Mouse (Mus musculus): ENCODE measurements around the gene Eef1g. TPM values are rescaled to one million over a fixed set of nuclear protein-coding genes. Genes with fewer than 3 reads are reported as not detected.

The Eef1g gene
- total RNA-seq (2021) = 100 to 1,000 TPM; 241 to 256 TPM

DNA sequence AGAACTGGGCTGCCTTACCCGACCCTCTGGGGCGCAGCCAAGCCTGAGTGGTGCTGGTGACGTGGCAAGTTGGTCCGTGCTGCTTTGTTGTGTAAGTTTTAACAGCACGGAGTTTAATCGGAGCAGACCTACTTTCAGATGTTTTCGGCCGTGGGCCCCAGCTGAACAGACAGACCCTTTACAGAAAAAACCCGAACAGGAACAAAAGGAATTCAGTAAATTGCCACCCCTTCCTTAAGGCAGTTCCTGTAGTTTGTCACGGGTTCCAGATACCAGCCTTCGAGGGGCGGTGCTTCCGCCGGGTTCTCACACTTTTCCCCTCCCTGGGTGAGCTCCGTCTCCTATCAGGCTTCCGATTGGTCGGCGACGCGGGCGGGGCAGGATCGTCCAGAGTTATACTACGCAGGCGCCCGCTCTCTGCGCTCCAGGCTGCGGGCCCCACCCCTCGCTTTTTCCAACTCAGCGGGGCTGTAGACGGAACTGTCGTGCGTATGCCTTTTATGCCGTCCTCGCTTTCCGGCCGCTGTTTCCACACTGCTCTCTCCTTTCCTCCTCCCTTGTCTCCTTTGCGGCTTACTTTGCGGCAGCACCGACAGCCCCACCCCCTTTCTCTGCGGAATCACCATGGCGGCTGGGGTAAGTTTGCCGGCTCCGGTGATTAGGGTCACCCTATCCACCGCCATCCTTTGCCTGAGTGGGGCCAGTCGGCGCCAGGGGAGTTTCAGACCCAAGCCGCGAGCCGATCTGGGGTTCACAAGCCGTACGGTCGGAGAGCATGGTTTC lies at the start of gene Eef1g:
TSS of gene Eef1g (plus strand) at position 452 of the 783 bp plus-strand sequence.
- DNase-seq (ENCODE audit: low spot score) = peak; percentile 100
- intact Hi-C loops (cut with DNase I) = loop anchor here (2.0 kb wide), 1 partner anchor 68 kb away; the partner anchor contains the start of gene Ganab

DNA sequence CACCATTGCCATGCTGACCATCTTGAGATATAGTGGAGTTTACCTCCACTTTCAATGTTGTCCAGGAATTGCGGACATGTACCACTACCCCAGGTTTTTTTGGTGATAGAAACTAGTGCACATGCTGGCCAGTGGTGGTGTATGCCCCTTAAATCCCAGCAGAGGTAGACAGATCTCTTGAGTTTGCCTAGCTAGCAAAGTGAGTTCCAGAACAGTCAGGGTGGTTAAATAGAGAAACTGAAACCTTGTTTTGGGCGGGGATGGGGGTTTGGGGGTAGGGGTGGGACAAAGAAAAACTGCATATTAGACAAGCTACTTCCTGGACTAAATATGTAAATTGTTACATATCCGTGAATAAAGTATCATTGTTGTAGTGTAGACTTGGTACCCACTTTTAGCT lies 47.8 kb upstream of the Eef1g start:
- intact Hi-C loops (cut with DNase I) = loop anchor here (5.0 kb wide), 1 partner anchor 43 kb away; no protein-coding TSS in a partner anchor
- no peak for DNase-seq (ENCODE audit: low spot score)

- no peak for DNase-seq (ENCODE audit: low spot score)
- intact Hi-C loops (cut with DNase I) = loop anchor here (2.0 to 5.0 kb wide), 2 partner anchors 21 to 43 kb away; partner anchors contain the start of gene Mta2
These were observed 47.2 kb upstream of the Eef1g start for GRCm38 (mm10) chr19:8919684-8920072.

GRCm38 (mm10) chr19:8920073-8920736 lies 46.6 kb upstream of the Eef1g start, which contains the start of gene B3gat3:
B3gat3 (plus strand) TSS chr19:8920374.
- peak; percentile 94 for DNase-seq (ENCODE audit: low spot score)
- intact Hi-C loops (cut with DNase I) = loop anchor here (2.0 kb wide), 1 partner anchor 21 kb away; the partner anchor contains the start of gene Mta2

DNA sequence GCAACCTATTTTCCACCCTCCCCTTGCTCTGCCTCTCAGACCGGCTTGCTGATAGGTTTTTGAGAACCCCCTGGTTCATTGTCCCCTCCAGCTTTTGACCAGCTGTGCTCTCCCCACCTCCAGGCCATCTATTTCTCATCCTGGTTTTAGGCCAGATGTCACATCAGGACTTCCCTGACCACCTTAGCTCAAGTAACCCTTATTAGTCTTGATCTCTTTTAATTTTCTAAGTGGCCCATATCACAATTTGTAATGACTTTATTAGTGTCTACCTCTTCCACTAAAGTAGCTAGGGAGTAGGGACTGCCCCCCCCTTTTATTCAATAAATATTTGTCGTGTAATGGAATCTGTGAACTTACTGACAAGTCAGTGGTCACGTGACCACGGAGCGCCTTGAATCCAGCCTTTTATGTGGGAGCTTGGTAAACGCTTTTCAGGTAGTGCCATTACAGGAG lies 46.0 kb upstream of the Eef1g start:
- intact Hi-C loops (cut with DNase I) = loop anchor here (2.0 kb wide), 1 partner anchor 20 kb away; the partner anchor contains the start of gene Mta2
- DNase-seq (ENCODE audit: low spot score) = no peak

DNA sequence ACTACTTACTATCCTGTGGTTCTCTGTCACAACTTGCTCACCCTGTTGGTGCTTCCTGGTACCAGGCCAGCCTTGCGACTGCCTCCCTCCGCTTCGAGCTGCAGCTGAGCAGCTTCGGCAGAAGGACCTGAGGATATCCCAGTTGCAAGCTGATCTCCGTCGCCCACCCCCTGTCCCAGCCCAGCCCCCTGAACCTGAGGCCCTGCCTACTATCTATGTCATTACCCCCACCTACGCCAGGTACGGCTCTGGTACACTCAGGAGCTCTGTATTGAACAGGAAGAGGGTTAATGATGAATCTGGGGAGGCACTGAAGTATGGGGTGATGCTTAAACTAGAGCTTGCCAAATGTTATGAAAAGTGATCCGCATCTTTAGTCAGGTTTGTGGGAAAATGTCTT lies 45.1 kb upstream of the Eef1g start:
- intact Hi-C loops (cut with DNase I) = loop anchor here (2.0 kb wide), 1 partner anchor 19 kb away; the partner anchor contains the start of gene Mta2
- no peak for DNase-seq (ENCODE audit: low spot score)

GRCm38 (mm10) chr19:8926766-8927165 lies 40.1 kb upstream of the Eef1g start:
- intact Hi-C loops (cut with DNase I) = no loop called here

GRCm38 (mm10) chr19:8927891-8928525 lies 38.8 kb upstream of the Eef1g start:
- intact Hi-C loops (cut with DNase I) = loop anchor here (2.0 kb wide), 1 partner anchor 15 kb away; no protein-coding TSS in a partner anchor
- DNase-seq (ENCODE audit: low spot score) = no peak

More at GRCm38 (mm10) chr19:8926766-8927165, 40.1 kb upstream of the Eef1g start:
- no peak for DNase-seq (ENCODE audit: low spot score)

GRCm38 (mm10) chr19:8928689-8929223 lies 38.1 kb upstream of the Eef1g start:
- intact Hi-C loops (cut with DNase I) = loop anchor here (2.0 kb wide), 1 partner anchor 14 kb away; no protein-coding TSS in a partner anchor

GRCm38 (mm10) chr19:8929224-8930088 lies 37.4 kb upstream of the Eef1g start, which contains the start of the genes Rom1 and Eml3:
Rom1 (minus strand) TSS chr19:8929356.
Eml3 (plus strand) TSS chr19:8929552.
- DNase-seq (ENCODE audit: low spot score) = peak; percentile 87
- intact Hi-C loops (cut with DNase I) = loop anchor here (2.0 kb wide), 1 partner anchor 13 kb away; no protein-coding TSS in a partner anchor

More at GRCm38 (mm10) chr19:8928689-8929223, 38.1 kb upstream of the Eef1g start:
- no peak for DNase-seq (ENCODE audit: low spot score)

- DNase-seq (ENCODE audit: low spot score) = no peak
- intact Hi-C loops (cut with DNase I) = no loop called here
These were observed 36.7 kb upstream of the Eef1g start for GRCm38 (mm10) chr19:8930117-8930516.

- DNase-seq (ENCODE audit: low spot score) = no peak
These were observed 36.1 kb upstream of the Eef1g start for GRCm38 (mm10) chr19:8930771-8931170.

GRCm38 (mm10) chr19:8936736-8937135 lies 30.1 kb upstream of the Eef1g start:
- no peak for DNase-seq (ENCODE audit: low spot score)
- intact Hi-C loops (cut with DNase I) = no loop called here

More at GRCm38 (mm10) chr19:8930771-8931170, 36.1 kb upstream of the Eef1g start:
- intact Hi-C loops (cut with DNase I) = no loop called here

DNA sequence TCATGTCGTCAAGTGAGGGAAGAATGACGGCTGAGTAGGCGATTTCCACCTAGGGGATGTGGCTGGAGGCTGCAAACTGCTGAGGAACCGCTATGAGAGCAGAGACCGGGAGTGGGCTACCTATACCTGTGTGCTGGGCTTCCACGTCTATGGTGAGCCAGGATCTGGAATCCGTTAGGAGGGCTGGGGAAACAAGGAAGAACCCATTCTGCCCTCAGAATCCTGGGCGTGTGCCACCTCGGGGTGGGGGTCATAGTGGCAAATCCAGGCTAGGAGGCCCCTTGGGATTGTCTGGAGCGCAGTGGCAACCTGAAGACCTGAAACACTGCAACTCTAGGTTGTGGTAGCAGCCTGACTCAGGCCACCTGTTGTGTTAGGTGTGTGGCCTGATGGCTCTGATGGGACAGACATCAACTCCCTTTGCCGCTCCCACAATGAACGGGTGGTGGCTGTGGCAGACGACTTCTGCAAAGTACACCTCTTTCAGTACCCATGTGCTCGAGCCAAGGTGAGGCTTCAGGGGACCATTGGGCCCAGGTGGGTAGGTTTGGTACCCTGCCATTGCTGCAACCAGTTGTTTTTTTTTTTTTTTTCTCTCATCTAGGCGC lies 26.2 kb upstream of the Eef1g start:
- intact Hi-C loops (cut with DNase I) = loop anchor here (2.0 kb wide), 1 partner anchor 20 kb away; the partner anchor contains the start of gene B3gat3

GRCm38 (mm10) chr19:8941136-8941514 lies 25.7 kb upstream of the Eef1g start:
- intact Hi-C loops (cut with DNase I) = loop anchor here (2.0 kb wide), 1 partner anchor 20 kb away; the partner anchor contains the start of gene B3gat3
- no peak for DNase-seq (ENCODE audit: low spot score)

More for the DNA sequence above, 26.2 kb upstream of the Eef1g start:
- DNase-seq (ENCODE audit: low spot score) = no peak

DNA sequence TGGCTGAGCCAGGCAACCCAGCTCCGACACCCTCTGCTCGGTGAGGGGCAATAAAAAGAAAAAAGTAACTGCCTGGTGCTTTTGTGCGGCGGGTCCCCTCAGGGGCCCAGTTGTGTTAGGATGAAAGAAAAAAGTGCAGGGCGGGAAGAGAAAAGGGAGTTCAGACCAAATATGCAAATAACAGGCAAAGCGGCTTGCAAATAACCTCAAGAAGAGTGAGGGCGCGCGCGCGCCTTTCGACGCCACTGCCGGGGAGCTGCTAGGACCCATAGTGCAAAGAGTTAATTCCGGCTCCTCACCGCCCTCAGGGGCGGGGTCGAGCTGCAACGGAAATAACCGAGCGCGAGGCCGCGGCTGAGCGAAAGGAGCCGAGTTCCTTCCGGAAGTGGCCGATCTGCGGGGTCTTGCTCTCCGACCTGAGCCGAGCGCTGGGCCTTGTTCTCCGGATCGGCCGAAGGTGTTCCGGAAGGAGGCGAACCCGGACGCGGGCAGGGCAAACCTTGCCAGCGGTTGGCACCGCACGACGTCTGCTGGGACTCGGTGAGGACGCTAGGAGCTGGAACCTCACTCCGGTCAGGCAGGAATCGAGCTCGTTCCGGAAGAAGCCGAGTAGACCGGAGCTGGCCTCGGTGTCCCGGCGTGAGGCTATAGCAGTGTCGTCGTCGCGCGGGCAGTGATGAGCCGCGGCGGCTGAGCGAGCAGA lies 25.2 kb upstream of the Eef1g start, which contains the start of gene Mta2:
TSS of gene Mta2 (plus strand) at position 361 of the 703 bp plus-strand sequence.
- intact Hi-C loops (cut with DNase I) = loop anchor here (1.0 to 2.0 kb wide), 3 partner anchors 12 to 21 kb away; partner anchors contain the start of genes B3gat3, Eml3, Rom1 and Tut1
- peak; percentile 86 for DNase-seq (ENCODE audit: low spot score)

Data from heart, postnatal 25 days (tissue).